Mouse (Mus musculus) lung, adult 2 months (tissue): ENCODE results near the gene Ttf2.

Experiments
- CTCF ChIP-seq: fragments of 200-500 bp; IDR thresholded peaks from 2 replicates; pipeline ENCODE4 v1.5.1; 2011; ENCODE audit warnings: mild to moderate bottlenecking, low read length, control low read depth; ENCODE audit not compliant: insufficient read depth
- POLR2A ChIP-seq: fragments of 200-500 bp; IDR thresholded peaks from 2 replicates; pipeline ENCODE4 v1.6.1; 2011; ENCODE audit warnings: low read depth, mild to moderate bottlenecking, control low read depth, low read length, borderline replicate concordance; ENCODE audit errors: extremely low read depth

- TF ChIP-seq CTCF = no peak
- TF ChIP-seq POLR2A = no peak
These were observed 62.5 kb downstream of the Ttf2 start for GRCm38 (mm10) chr3:100906916-100907315.
